Mouse (Mus musculus) megakaryocyte-erythroid progenitor cell, adult 5-6 weeks (primary cell): Measurements from ENCODE around the gene C2cd3. TPM values are rescaled to one million over a fixed set of nuclear protein-coding genes. Genes with fewer than 3 reads are reported as not detected.

Experiments
- ATAC-seq: replicated peaks from 2 replicates; pipeline ENCODE4 v1.8.0; 2016; ENCODE audit warnings: mild to moderate bottlenecking, inconsistent platforms; ENCODE audit not compliant: severe bottlenecking, poor library complexity, low FRiP score, low TSS enrichment
- total RNA-seq, 2 experiments: library from RNA; stranded (forward) in 1 of 2; stranded (reverse) in 1 of 2; fragments of 200-1000, 215-1000 nt in 1 of 2; fragments of >200 nt in 1 of 2; fragmentation: Nextera tagmentation in 1 of 2; gene quantifications; 2 replicates each; pipeline ENCODE4 v1.2.3; 2014 to 2017

The C2cd3 gene
- 57.6 and 71.1 TPM in 2 replicates for total RNA-seq (2014; fragmentation: Nextera tagmentation)
- 19.1 and 32.6 TPM in 2 replicates for total RNA-seq (2017)

- ATAC-seq: peak; percentile 99
These were observed at the start of gene C2cd3, which contains the start of gene Ppme1 for GRCm38 (mm10) chr7:100371495-100372451. C2cd3 (plus strand) TSS chr7:100372233. Ppme1 (minus strand) TSS chr7:100372307.

GRCm38 (mm10) chr7:100323721-100324120 lies 48.3 kb upstream of the C2cd3 start:
- ATAC-seq: no peak

- ATAC-seq: 0 out of 2 replicates have a peak, but pooled peaks have one; percentile 27
These were observed 46.6 kb upstream of the C2cd3 start for GRCm38 (mm10) chr7:100325482-100325881.

- no peak for ATAC-seq
These were observed 44.5 kb upstream of the C2cd3 start for GRCm38 (mm10) chr7:100327514-100327913.

GRCm38 (mm10) chr7:100328636-100329035 lies 43.4 kb upstream of the C2cd3 start:
- ATAC-seq: no peak

- ATAC-seq: no peak
These were observed 40.8 kb upstream of the C2cd3 start for GRCm38 (mm10) chr7:100331269-100331668.

GRCm38 (mm10) chr7:100335921-100336320 lies 36.1 kb upstream of the C2cd3 start:
- no peak for ATAC-seq

- ATAC-seq: no peak
These were observed 17.0 kb upstream of the C2cd3 start for GRCm38 (mm10) chr7:100354984-100355383.

- ATAC-seq: no peak
These were observed 15.7 kb upstream of the C2cd3 start for GRCm38 (mm10) chr7:100356324-100356723.

- no peak for ATAC-seq
These were observed 15.3 kb upstream of the C2cd3 start for GRCm38 (mm10) chr7:100356768-100357167.

GRCm38 (mm10) chr7:100357856-100358255 lies 14.2 kb upstream of the C2cd3 start:
- no peak for ATAC-seq

GRCm38 (mm10) chr7:100363162-100363561 lies 8.9 kb upstream of the C2cd3 start:
- ATAC-seq: no peak

GRCm38 (mm10) chr7:100364888-100365287 lies 7.1 kb upstream of the C2cd3 start:
- ATAC-seq: peak; percentile 63; the same call in 1 of the 2 replicates

GRCm38 (mm10) chr7:100372452-100372980 lies 483 bp downstream of the C2cd3 start:
- no peak for ATAC-seq

- no peak for ATAC-seq
These were observed 6.2 kb downstream of the C2cd3 start for GRCm38 (mm10) chr7:100378257-100378656.

- ATAC-seq: no peak
These were observed 9.1 kb downstream of the C2cd3 start for GRCm38 (mm10) chr7:100381161-100381560.

GRCm38 (mm10) chr7:100383207-100383606 lies 11.2 kb downstream of the C2cd3 start:
- no peak for ATAC-seq

GRCm38 (mm10) chr7:100388174-100388573 lies 16.1 kb downstream of the C2cd3 start:
- ATAC-seq: no peak

GRCm38 (mm10) chr7:100390166-100390565 lies 18.1 kb downstream of the C2cd3 start:
- ATAC-seq: no peak

- peak; percentile 47; the same call in 1 of the 2 replicates for ATAC-seq
These were observed 20.2 kb downstream of the C2cd3 start for GRCm38 (mm10) chr7:100392265-100392664.
